Mouse (Mus musculus): ENCODE measurements around the gene Gcgr.

DNA sequence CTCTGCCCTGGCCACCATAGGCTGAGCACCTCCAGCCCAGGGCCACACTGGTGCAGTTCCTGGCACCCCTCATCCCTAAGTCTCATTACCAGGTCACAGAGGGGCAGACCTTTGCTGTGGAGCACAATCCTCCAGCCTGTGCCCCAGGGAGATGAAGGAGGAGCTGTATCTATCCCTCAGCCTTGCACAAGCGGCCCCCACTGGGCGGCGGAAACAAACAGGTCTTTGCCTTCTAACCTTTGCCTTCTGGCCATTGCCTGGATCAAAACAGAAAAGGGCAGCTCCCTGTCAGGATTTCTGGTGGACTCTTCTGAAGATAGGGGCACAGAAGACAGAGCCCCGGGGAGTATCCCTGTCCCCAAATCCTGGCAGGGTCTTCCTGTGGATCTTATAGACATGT lies 1.6 kb upstream of the Gcgr start:
- no peak for TF ChIP-seq CTCF (IDR thresholded peaks at IDR 0.05; ENCODE audit: low read depth)
- no peak for TF ChIP-seq EP300 (optimal IDR thresholded peaks at IDR 0.05)
